Mouse (Mus musculus) fibroblast of lung, adult 2 months (primary cell): ENCODE measurements at regions not wholly inside any gene's neighbourhood (a gene's known extent, or its start where the extent isn't known, plus 50 kb on each side); places are given as distances from the start of the nearest gene placed in this dataset.

Experiments
- DNase-seq: peaks from one replicate; pipeline ENCODE4 v3.0.0-alpha.2; 2011; ENCODE audit warnings: low read depth

GRCm38 (mm10) chr14:79929451-79929850, 54.4 kb upstream of the Olfm4 start:
- DNase-seq, result no peak

DNA sequence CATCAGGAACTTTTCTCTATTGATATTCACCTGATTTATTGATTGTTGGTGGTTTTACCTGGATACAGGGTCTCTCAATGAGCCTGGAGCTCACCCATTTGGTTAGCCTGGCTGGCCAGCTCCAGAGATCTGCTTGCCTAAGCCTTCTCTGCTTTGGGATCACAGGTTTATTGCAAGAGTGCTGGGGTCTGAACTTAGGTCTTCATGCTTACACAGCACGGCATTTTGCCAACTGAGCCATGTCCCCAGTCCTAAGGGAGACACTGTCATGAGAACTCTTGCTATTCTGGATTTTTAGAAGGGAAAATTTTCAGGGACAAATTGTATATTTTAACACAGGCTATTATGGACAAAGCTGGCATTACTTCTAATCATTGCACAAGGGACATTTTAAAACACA, 56.7 kb upstream of the Olfm4 start:
- DNase-seq, result no peak

- no peak for DNase-seq
Measured at GRCm38 (mm10) chr14:79916960-79917848, 66.7 kb upstream of the Olfm4 start.

- no peak for DNase-seq
Measured at GRCm38 (mm10) chr14:79914966-79915365, 68.9 kb upstream of the Olfm4 start.

DNA sequence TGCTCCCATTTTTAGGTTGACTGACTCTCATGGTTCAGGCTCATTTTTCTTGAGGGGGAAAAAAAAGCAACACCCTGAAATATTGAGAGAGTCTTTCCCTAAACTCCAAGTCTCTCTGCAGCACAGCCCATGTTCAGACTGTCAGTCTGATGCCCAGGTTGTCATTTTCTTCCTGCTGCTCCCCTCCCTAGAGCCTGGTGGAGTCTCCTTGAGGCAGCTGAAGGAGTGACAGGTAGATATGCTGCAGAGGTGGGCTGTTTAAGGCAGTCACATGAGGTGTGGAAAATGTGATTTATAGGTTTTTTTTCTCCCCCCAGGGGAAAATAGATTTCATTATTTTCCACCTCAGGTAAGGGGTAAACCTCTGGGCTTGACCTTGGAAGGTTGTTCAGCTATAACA, 70.6 kb upstream of the Olfm4 start:
- no peak for DNase-seq

GRCm38 (mm10) chr14:79912610-79913009, 71.3 kb upstream of the Olfm4 start:
- DNase-seq, result peak; percentile 3

GRCm38 (mm10) chr14:79907761-79908160, 76.1 kb upstream of the Olfm4 start:
- no peak for DNase-seq

DNA sequence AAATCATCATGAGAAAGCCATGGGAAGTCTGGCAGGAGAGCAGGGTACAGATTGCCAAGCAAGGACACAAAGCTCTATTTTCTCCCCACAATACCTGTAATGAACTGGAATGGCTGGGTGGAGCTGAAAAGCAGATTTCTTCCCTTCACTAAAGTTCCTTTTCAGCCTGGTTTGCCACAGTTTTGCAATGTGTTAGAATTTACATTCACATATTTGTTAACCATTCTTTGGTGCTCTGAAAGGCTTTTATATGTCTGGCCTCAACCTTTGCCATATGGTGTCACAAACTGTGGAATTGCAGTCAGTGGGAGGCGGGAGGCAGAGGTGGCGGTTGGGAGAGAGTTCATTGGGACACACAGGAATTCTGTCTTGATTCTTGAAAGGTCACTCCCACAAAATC, 78.3 kb upstream of the Olfm4 start:
- no peak for DNase-seq

GRCm38 (mm10) chr14:79902355-79902754, 81.5 kb upstream of the Olfm4 start:
- DNase-seq, result no peak

GRCm38 (mm10) chr14:79898240-79898639, 85.6 kb upstream of the Olfm4 start:
- DNase-seq, result no peak

GRCm38 (mm10) chr14:79893241-79893640, 90.6 kb upstream of the Olfm4 start:
- no peak for DNase-seq

DNA sequence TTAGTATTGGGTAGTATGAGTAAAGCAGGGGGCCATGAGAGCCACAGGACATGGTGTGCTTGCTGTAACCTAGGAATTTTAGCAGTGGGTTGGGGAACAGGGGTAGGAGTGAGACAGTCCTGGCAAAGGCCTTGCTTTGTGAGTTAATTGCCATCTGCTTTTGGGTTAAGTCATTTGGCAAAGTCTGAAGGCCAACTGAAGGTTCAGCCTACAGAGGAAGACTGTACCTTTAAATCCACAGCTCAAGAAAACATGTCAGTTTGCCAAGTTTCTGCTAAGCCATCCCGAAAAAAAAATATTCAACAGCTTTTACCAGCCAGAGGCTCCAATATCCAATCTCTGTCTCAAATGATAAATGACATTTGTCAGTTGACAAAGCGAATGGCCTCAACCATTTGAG, 93.2 kb upstream of the Olfm4 start:
- no peak for DNase-seq

GRCm38 (mm10) chr14:79890280-79890679, 93.6 kb upstream of the Olfm4 start:
- DNase-seq, result no peak

DNA sequence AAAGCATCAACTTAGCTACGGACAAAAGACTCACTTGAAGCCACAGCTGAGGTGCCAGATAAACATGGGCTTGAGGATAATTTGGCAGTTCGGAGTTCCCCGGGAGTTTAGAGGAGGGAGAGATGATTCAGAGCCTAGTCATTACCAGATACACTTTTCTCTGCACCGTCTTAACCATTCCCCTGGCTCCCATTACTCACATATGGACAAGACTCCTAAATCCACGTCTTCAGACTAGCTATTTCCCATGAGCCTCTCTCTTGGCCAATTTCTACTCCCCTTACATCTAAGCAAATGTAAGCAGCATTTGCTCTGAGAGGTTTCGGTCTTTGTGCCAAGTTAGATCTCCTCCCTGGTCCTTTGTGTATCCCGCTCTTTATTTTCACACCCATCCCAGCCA, 100.4 kb upstream of the Olfm4 start:
- DNase-seq, result no peak

GRCm38 (mm10) chr14:79881726-79882125, 102.2 kb upstream of the Olfm4 start:
- no peak for DNase-seq

DNA sequence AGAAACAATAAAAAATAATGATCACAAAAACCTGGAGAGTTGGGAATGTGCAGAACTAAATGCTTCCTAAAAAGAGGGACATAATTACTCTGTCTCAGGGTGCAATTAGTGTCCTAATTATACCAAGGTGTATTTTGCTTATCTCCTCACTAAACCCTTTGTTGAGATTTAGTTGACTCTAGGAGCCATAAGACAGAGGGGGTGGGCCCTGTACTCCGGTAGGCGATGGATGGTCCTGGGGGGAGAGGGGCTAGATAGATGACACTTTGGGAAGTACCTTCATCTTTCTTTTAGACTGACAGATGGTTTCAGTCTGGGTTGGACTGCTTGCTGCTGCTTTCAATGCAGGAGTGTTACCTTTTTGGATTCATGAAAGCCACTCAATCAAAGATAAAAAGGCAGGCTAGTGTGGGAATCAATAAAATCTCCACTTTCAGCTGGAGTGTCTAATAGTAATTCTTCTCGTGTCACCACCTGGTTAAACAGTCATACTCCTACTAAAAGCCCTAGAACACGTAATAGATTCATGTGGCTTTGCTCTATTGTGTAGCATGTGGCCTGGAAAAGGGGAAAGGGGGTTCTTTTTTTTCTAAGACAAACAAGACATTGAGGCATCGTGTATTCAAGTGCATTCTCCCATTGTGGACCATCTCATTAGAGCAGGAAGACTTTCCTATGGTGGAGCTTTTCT, 103.7 kb upstream of the Olfm4 start:
- DNase-seq, result no peak

DNA sequence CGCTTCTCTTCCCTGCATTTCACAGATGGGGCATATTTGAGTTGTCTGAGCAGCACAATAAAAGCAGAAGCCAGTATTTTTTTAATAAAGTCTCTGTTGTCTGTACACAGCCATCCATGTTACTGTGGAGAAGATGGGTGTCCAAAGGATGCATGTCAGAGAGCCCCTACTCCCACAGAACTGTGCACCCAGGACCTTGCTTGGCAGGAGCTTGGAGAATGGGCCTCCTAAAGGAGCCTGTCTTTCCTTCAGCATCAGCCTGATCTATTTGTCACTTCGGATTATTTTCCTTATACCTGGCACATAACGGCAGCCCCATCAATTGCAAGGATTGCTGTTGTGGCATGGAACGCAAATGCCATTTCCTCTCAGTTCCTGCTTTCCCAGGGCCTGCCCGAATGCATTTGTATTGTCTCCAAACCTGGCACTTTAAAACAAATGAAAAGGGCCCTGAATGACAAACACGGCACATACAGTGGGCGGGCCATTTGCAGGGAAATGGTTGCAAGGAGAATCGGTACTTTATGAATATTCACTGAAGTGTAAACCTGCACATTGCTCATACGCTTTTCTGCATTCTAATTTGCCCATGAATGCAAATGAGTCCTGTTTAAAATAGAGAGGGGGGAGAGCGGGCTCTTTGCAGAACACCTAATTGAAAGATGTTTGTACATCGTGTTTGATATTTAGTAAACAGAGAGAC, 104.4 kb upstream of the Olfm4 start:
- DNase-seq, result no peak

GRCm38 (mm10) chr14:79878285-79879019, 105.4 kb upstream of the Olfm4 start:
- DNase-seq, result no peak

DNA sequence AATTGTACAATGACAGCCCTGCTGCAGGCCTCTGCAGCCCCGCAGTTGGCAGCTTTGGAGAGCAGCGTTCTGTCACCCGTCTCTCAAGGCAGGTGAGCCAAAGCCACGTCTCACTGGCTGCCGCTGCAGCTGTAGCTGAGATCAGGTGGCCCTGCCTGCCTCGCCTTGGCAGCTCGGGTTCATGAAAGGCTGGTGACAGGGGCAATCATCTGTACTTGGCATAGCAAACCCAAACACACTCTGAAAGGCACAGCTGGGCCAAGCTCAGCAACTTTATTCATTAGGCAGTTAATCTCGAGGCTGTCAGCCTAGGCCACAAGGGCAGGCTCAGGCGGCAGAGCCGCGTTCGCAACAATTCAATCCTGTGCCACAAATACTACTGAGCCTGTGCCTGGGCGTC, 102.0 kb upstream of the Pcdh8 start:
- no peak for DNase-seq

- no peak for DNase-seq
Measured at GRCm38 (mm10) chr14:79872430-79872829, 101.3 kb upstream of the Pcdh8 start.

DNA sequence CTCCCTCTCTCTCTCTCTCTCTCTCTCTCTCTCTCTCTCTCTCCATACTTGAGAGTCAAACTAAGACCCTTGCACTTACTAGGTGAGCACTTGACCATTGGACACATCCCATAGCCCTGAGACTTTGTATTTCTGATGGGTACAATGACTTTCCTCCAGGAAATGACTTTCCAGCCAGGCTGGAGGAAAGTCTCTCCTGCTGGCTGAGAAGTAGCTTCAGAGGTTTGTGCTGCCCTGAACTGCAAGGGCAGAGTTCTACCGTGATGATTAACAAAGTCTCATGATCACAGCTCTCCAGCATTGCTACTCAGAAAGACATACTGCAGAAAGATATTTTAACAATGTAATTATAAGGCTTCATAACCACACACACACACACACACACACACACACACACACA, 98.2 kb upstream of the Pcdh8 start:
- DNase-seq, result no peak

GRCm38 (mm10) chr14:79856245-79856644, 85.1 kb upstream of the Pcdh8 start:
- DNase-seq, result no peak
